Mouse (Mus musculus): ENCODE results near the gene Nudt1.

Gene Nudt1

GRCm38 (mm10) chr5:140321042-140321755, at the start of gene Nudt1, which contains the start of gene Mad1l1:
TSS of gene Nudt1 (plus strand) at chr5:140321656.
TSS of gene Mad1l1 (minus strand) at chr5:140321552.
- peak; percentile 92 to 93 for DNase-seq

- DNase-seq: no peak
Observed at GRCm38 (mm10) chr5:140276779-140277178, 44.7 kb upstream of the Nudt1 start.

GRCm38 (mm10) chr5:140280205-140280604, 41.3 kb upstream of the Nudt1 start:
- no peak for DNase-seq

- peak; percentile 21 to 35 for DNase-seq
Observed at GRCm38 (mm10) chr5:140282376-140282775, 39.1 kb upstream of the Nudt1 start.

GRCm38 (mm10) chr5:140282900-140283299, 38.6 kb upstream of the Nudt1 start:
- DNase-seq: no peak

- DNase-seq: no peak
Observed at GRCm38 (mm10) chr5:140284011-140284410, 37.4 kb upstream of the Nudt1 start.

- DNase-seq: no peak
Observed at GRCm38 (mm10) chr5:140284761-140285160, 36.7 kb upstream of the Nudt1 start.

- DNase-seq: no peak
Observed at GRCm38 (mm10) chr5:140288287-140288686, 33.2 kb upstream of the Nudt1 start.

- no peak for DNase-seq
Observed at GRCm38 (mm10) chr5:140289161-140289560, 32.3 kb upstream of the Nudt1 start.

GRCm38 (mm10) chr5:140292152-140292551, 29.3 kb upstream of the Nudt1 start:
- DNase-seq: peak; percentile 50 to 64

GRCm38 (mm10) chr5:140298291-140298690, 23.2 kb upstream of the Nudt1 start:
- DNase-seq: no peak

GRCm38 (mm10) chr5:140306016-140306415, 15.4 kb upstream of the Nudt1 start:
- no peak for DNase-seq

- DNase-seq: no peak
Observed at GRCm38 (mm10) chr5:140307602-140308001, 13.9 kb upstream of the Nudt1 start.

GRCm38 (mm10) chr5:140316716-140317115, 4.7 kb upstream of the Nudt1 start:
- no peak for DNase-seq

GRCm38 (mm10) chr5:140321756-140322575, 510 bp downstream of the Nudt1 start:
- no peak for DNase-seq

- no peak for DNase-seq
Observed at GRCm38 (mm10) chr5:140324058-140324457, 2.6 kb downstream of the Nudt1 start.

- peak; percentile 80 to 81 for DNase-seq
Observed at GRCm38 (mm10) chr5:140331615-140332512, 10.4 kb downstream of the Nudt1 start, which contains the start of gene Mrm2. TSS of gene Mrm2 (minus strand) at chr5:140331898.

- no peak for DNase-seq
Observed at GRCm38 (mm10) chr5:140332519-140332918, 11.1 kb downstream of the Nudt1 start.

GRCm38 (mm10) chr5:140333631-140334030, 12.2 kb downstream of the Nudt1 start:
- DNase-seq: no peak

GRCm38 (mm10) chr5:140336680-140337079, 15.2 kb downstream of the Nudt1 start:
- DNase-seq: peak; percentile 33 to 44

- DNase-seq: no peak
Observed at GRCm38 (mm10) chr5:140338779-140339178, 17.3 kb downstream of the Nudt1 start.

- DNase-seq: no peak
Observed at GRCm38 (mm10) chr5:140339836-140340235, 18.4 kb downstream of the Nudt1 start.

GRCm38 (mm10) chr5:140342880-140343279, 21.4 kb downstream of the Nudt1 start:
- no peak for DNase-seq

Data from cerebellum, postnatal 36 days (tissue).